Mouse (Mus musculus): ENCODE results near the gene Npr2. TPM values are rescaled to one million over a fixed set of nuclear protein-coding genes. Genes with fewer than 3 reads are reported as not detected.

Npr2 gene
- polyA plus RNA-seq, 1 experiment from 2014 or later: 10.6 TPM

GRCm38 (mm10) chr4:43631956-43632920, 503 bp downstream of the Npr2 start:
- WGBS: 46% methylated on average over 42 of the region's 42 CpGs
- Histone ChIP-seq H3K36me3 (no peaks in the 10 kb centered on the region), H3K4me1 (peaks cover 29% of the 10 kb centered on the region), H3K9ac (peak overlapping the region; percentile 87), H3K9me3 (no peaks in the 10 kb centered on the region), H3K27me3 (no peaks in the 10 kb centered on the region), H3K27ac (no peak overlapping the region), H3K4me2 (peak overlapping the region; percentile 94), H3K4me3 (peak overlapping the region; percentile 75)
- ATAC-seq (ENCODE audit: borderline replicate concordance, extremely low read depth, low FRiP score, low TSS enrichment): peak; percentile 16; the same call in 1 of the 2 replicates

GRCm38 (mm10) chr4:43633296-43633695, 1.6 kb downstream of the Npr2 start:
- Histone ChIP-seq H3K4me1 (peaks cover 29% of the 10 kb centered on the region), H3K4me3 (no peak overlapping the region), H3K36me3 (no peaks in the 10 kb centered on the region), H3K9ac (no peak overlapping the region), H3K27ac (no peak overlapping the region), H3K9me3 (no peaks in the 10 kb centered on the region), H3K4me2 (peak overlapping the region; percentile 94; the same call in 1 of the 2 replicates), H3K27me3 (no peaks in the 10 kb centered on the region)
- ATAC-seq (ENCODE audit: borderline replicate concordance, extremely low read depth, low FRiP score, low TSS enrichment): no peak
- 83% methylated on average over 8 of the region's 8 CpGs for WGBS

- H3K27me3 ChIP-seq: no peaks in the 10 kb centered on the region
- no peak overlapping the region for H3K9ac ChIP-seq
- ATAC-seq (ENCODE audit: borderline replicate concordance, extremely low read depth, low FRiP score, low TSS enrichment): no peak
- H3K36me3 ChIP-seq: no peaks in the 10 kb centered on the region
- no peak overlapping the region for H3K4me2 ChIP-seq
- H3K27ac ChIP-seq: no peak overlapping the region
- H3K4me1 ChIP-seq: peaks cover 29% of the 10 kb centered on the region
- WGBS: 84% methylated on average over 2 of the region's 2 CpGs
- no peaks in the 10 kb centered on the region for H3K9me3 ChIP-seq
- H3K4me3 ChIP-seq: no peak overlapping the region
Observed at GRCm38 (mm10) chr4:43633736-43634135, 2.0 kb downstream of the Npr2 start.

GRCm38 (mm10) chr4:43634621-43635374, 3.1 kb downstream of the Npr2 start:
- Histone ChIP-seq H3K4me3 (no peak overlapping the region), H3K9me3 (no peaks in the 10 kb centered on the region), H3K4me2 (no peak overlapping the region), H3K4me1 (peaks cover 28% of the 10 kb centered on the region), H3K27me3 (no peaks in the 10 kb centered on the region), H3K27ac (no peak overlapping the region), H3K9ac (no peak overlapping the region), H3K36me3 (no peaks in the 10 kb centered on the region)
- no peak for ATAC-seq (ENCODE audit: borderline replicate concordance, extremely low read depth, low FRiP score, low TSS enrichment)
- WGBS: 76% methylated on average over 7 of the region's 7 CpGs

GRCm38 (mm10) chr4:43636751-43637150, 5.0 kb downstream of the Npr2 start:
- no peak for ATAC-seq (ENCODE audit: borderline replicate concordance, extremely low read depth, low FRiP score, low TSS enrichment)
- WGBS: 75% methylated on average over 6 of the region's 6 CpGs

GRCm38 (mm10) chr4:43640076-43640475, 8.3 kb downstream of the Npr2 start:
- Histone ChIP-seq H3K9ac (no peak overlapping the region), H3K9me3 (no peaks in the 10 kb centered on the region), H3K4me1 (no peaks in the 10 kb centered on the region), H3K27ac (no peak overlapping the region), H3K27me3 (no peaks in the 10 kb centered on the region), H3K4me3 (no peak overlapping the region), H3K36me3 (0 out of 2 replicates have a peak, but pooled peaks cover 7% of the 10 kb centered on the region), H3K4me2 (no peak overlapping the region)
- no peak for ATAC-seq (ENCODE audit: borderline replicate concordance, extremely low read depth, low FRiP score, low TSS enrichment)
- WGBS: 74% methylated on average over 9 of the region's 9 CpGs

More at GRCm38 (mm10) chr4:43636751-43637150, 5.0 kb downstream of the Npr2 start:
- Histone ChIP-seq H3K4me1 (peaks cover 16% of the 10 kb centered on the region), H3K27ac (no peak overlapping the region), H3K4me3 (no peak overlapping the region), H3K9ac (no peak overlapping the region), H3K4me2 (no peak overlapping the region), H3K27me3 (no peaks in the 10 kb centered on the region), H3K9me3 (no peaks in the 10 kb centered on the region), H3K36me3 (no peaks in the 10 kb centered on the region)

GRCm38 (mm10) chr4:43640491-43640890, 8.8 kb downstream of the Npr2 start:
- H3K4me1 ChIP-seq: no peaks in the 10 kb centered on the region
- ATAC-seq (ENCODE audit: borderline replicate concordance, extremely low read depth, low FRiP score, low TSS enrichment): no peak
- 72% methylated on average over 6 of the region's 6 CpGs for WGBS

GRCm38 (mm10) chr4:43649783-43650182, 18.0 kb downstream of the Npr2 start:
- Histone ChIP-seq H3K9me3 (no peaks in the 10 kb centered on the region), H3K9ac (no peak overlapping the region), H3K4me3 (no peak overlapping the region), H3K4me1 (0 out of 2 replicates have a peak, but pooled peaks cover 5% of the 10 kb centered on the region), H3K36me3 (peaks cover 15% of the 10 kb centered on the region), H3K27ac (no peak overlapping the region), H3K4me2 (no peak overlapping the region), H3K27me3 (no peaks in the 10 kb centered on the region)
- WGBS: 88% methylated on average over 3 of the region's 3 CpGs
- no peak for ATAC-seq (ENCODE audit: borderline replicate concordance, extremely low read depth, low FRiP score, low TSS enrichment)

More at GRCm38 (mm10) chr4:43640491-43640890, 8.8 kb downstream of the Npr2 start:
- H3K4me3 ChIP-seq: no peak overlapping the region
- 0 out of 2 replicates have a peak, but pooled peaks cover 7% of the 10 kb centered on the region for H3K36me3 ChIP-seq
- H3K4me2 ChIP-seq: no peak overlapping the region
- H3K27me3 ChIP-seq: no peaks in the 10 kb centered on the region
- H3K9me3 ChIP-seq: no peaks in the 10 kb centered on the region
- no peak overlapping the region for H3K27ac ChIP-seq
- no peak overlapping the region for H3K9ac ChIP-seq

- Histone ChIP-seq H3K4me3 (no peak overlapping the region), H3K4me2 (no peak overlapping the region)
Observed at GRCm38 (mm10) chr4:43652726-43653125, 21.0 kb downstream of the Npr2 start.

GRCm38 (mm10) chr4:43653161-43654015, 21.7 kb downstream of the Npr2 start, which contains the start of gene Spag8:
TSS of gene Spag8 (minus strand) at chr4:43653594.
- WGBS: 15% methylated on average over 24 of the region's 24 CpGs
- no peak within 1 kb of the TSS for H3K9ac ChIP-seq

More at GRCm38 (mm10) chr4:43652726-43653125, 21.0 kb downstream of the Npr2 start:
- H3K9me3 ChIP-seq: no peaks in the 10 kb centered on the region
- H3K4me1 ChIP-seq: peaks cover 15% of the 10 kb centered on the region
- 81% methylated on average over 4 of the region's 4 CpGs for WGBS
- no peak overlapping the region for H3K27ac ChIP-seq
- peaks cover 15% of the 10 kb centered on the region for H3K36me3 ChIP-seq
- H3K27me3 ChIP-seq: no peaks in the 10 kb centered on the region
- no peak for ATAC-seq (ENCODE audit: borderline replicate concordance, extremely low read depth, low FRiP score, low TSS enrichment)
- H3K9ac ChIP-seq: no peak overlapping the region

More at GRCm38 (mm10) chr4:43653161-43654015, 21.7 kb downstream of the Npr2 start, which contains the start of gene Spag8:
- H3K4me1 ChIP-seq: peaks cover 15% of the 10 kb centered on the region
- no peaks in the 10 kb centered on the region for H3K9me3 ChIP-seq
- H3K27ac ChIP-seq: no peak within 1 kb of the TSS
- H3K4me3 ChIP-seq: peak within 1 kb of the TSS; percentile 24; the same call in 1 of the 2 replicates
- peak within 1 kb of the TSS; percentile 48 for H3K4me2 ChIP-seq
- no peaks in the 10 kb centered on the region for H3K27me3 ChIP-seq
- ATAC-seq (ENCODE audit: borderline replicate concordance, extremely low read depth, low FRiP score, low TSS enrichment): no peak
- H3K36me3 ChIP-seq: peaks cover 10% of the 10 kb centered on the region

Measured in lung, embryonic 15.5 days (tissue).